Mouse (Mus musculus) left cerebral cortex, postnatal 36 days (tissue): ENCODE results near the gene Gpr156. TPM values are rescaled to one million over a fixed set of nuclear protein-coding genes. Genes with fewer than 3 reads are reported as not detected.
"Not testable (repeated sequence)": the region's sequence is repeated elsewhere in the genome, so short reads cannot be mapped to it uniquely, and the experiment has no call there.

Experiments
- DNase-seq, 2 experiments: peaks; one replicate each; pipeline ENCODE4 v3.0.0; 2021 to 2022; ENCODE audit warnings: low spot score in 2 of 2, mixed read lengths in 1 of 2
- intact Hi-C: fragments of 180-260 bp; cut with DNase I; formaldehyde crosslinking; loops from one replicate; pipeline ENCODE4 v1.15.1; 2025
- total RNA-seq, 2 experiments: library from RNA; stranded (reverse); gene quantifications; 2 replicates each; pipeline ENCODE4 v1.2.3; 2021

The Gpr156 gene
- total RNA-seq, 2 experiments from 2014 or later, result 0.39 to 0.54 TPM

- intact Hi-C loops, result no loop called here
Observed at GRCm38 (mm10) chr16:37953991-37954942, 38.0 kb downstream of the Gpr156 start.

GRCm38 (mm10) chr16:37955336-37955917, 39.1 kb downstream of the Gpr156 start:
- DNase-seq, result no peak
- intact Hi-C loops, result no loop called here

More at GRCm38 (mm10) chr16:37953991-37954942, 38.0 kb downstream of the Gpr156 start:
- DNase-seq, result no peak

- DNase-seq, result no peak
- intact Hi-C loops, result no loop called here
Observed at GRCm38 (mm10) chr16:37956076-37956676, 39.9 kb downstream of the Gpr156 start.

- intact Hi-C loops, result no loop called here
- no peak for DNase-seq
Observed at GRCm38 (mm10) chr16:37956751-37957150, 40.5 kb downstream of the Gpr156 start.

- DNase-seq, intact Hi-C loops: not testable (repeated sequence)
Observed at GRCm38 (mm10) chr16:37962696-37963095, 46.4 kb downstream of the Gpr156 start.

- intact Hi-C loops, result no loop called here
- DNase-seq, result no peak
Observed at GRCm38 (mm10) chr16:37963331-37964281, 47.3 kb downstream of the Gpr156 start.

GRCm38 (mm10) chr16:37964380-37965070, 48.2 kb downstream of the Gpr156 start:
- DNase-seq, result no peak
- intact Hi-C loops, result no loop called here

GRCm38 (mm10) chr16:37966871-37967270, 50.6 kb downstream of the Gpr156 start:
- intact Hi-C loops, result no loop called here
- DNase-seq, result no peak

- no peak for DNase-seq
- intact Hi-C loops, result no loop called here
Observed at GRCm38 (mm10) chr16:37967415-37967814, 51.1 kb downstream of the Gpr156 start.

GRCm38 (mm10) chr16:37971522-37971921, 55.2 kb downstream of the Gpr156 start:
- intact Hi-C loops, result no loop called here
- DNase-seq, result no peak

- DNase-seq, result no peak
Observed at GRCm38 (mm10) chr16:37972357-37972756, 56.1 kb downstream of the Gpr156 start.

GRCm38 (mm10) chr16:37973239-37973638, 56.9 kb downstream of the Gpr156 start:
- intact Hi-C loops, DNase-seq: not testable (repeated sequence)

More at GRCm38 (mm10) chr16:37972357-37972756, 56.1 kb downstream of the Gpr156 start:
- intact Hi-C loops, result no loop called here

- peak in 1 of 2 experiments; percentile 38 for DNase-seq
- intact Hi-C loops, result loop anchor here (2.0 kb wide), 1 partner anchor 221 kb away; no protein-coding TSS in a partner anchor
Observed at GRCm38 (mm10) chr16:37973855-37974519, 57.7 kb downstream of the Gpr156 start.

GRCm38 (mm10) chr16:37974520-37975340, 58.4 kb downstream of the Gpr156 start:
- DNase-seq, result peak; percentile 53 to 57
- intact Hi-C loops, result loop anchor here (2.0 kb wide), 1 partner anchor 220 kb away; no protein-coding TSS in a partner anchor

GRCm38 (mm10) chr16:37981907-37982306, 65.6 kb downstream of the Gpr156 start:
- intact Hi-C loops, result no loop called here
- no peak for DNase-seq

- intact Hi-C loops, result no loop called here
- DNase-seq, result peak; percentile 62 to 64
Observed at GRCm38 (mm10) chr16:37988211-37988865, 72.0 kb downstream of the Gpr156 start.

GRCm38 (mm10) chr16:37989796-37990195, 73.5 kb downstream of the Gpr156 start:
- intact Hi-C loops, result loop anchor here (5.0 kb wide), 1 partner anchor 208 kb away; no protein-coding TSS in a partner anchor
- DNase-seq, result no peak
